Mouse (Mus musculus) kidney, adult 2 months (tissue): ENCODE data around the gene Ppan. TPM values are rescaled to one million over a fixed set of nuclear protein-coding genes. Genes with fewer than 3 reads are reported as not detected.

Source experiments
- DNase-seq: peaks from one replicate; pipeline ENCODE4 v3.0.0; 2021
- H3K27ac ChIP-seq: fragments of 200-500 bp; 2 replicates; pipeline ENCODE4 v1.5.1; 2012; ENCODE audit warnings: low read depth, low read length, control low read depth, inconsistent platforms; ENCODE audit not compliant: insufficient read depth
- H3K27me3 ChIP-seq: fragments of 200-500 bp; replicated peaks from 2 replicates; pipeline ENCODE4 v1.6.1; 2012; ENCODE audit warnings: mild to moderate bottlenecking, moderate library complexity, low read length, inconsistent platforms; ENCODE audit not compliant: control insufficient read depth, insufficient read depth
- H3K36me3 ChIP-seq: fragments of 200-500 bp; 2 replicates; pipeline ENCODE4 v1.6.1; 2012; ENCODE audit warnings: mild to moderate bottlenecking, moderate library complexity, low read length, inconsistent platforms; ENCODE audit not compliant: control insufficient read depth, insufficient read depth
- H3K4me1 ChIP-seq: fragments of 200-500 bp; 2 replicates; pipeline ENCODE4 v1.6.1; 2011; ENCODE audit warnings: low read length; ENCODE audit not compliant: control insufficient read depth, insufficient read depth
- H3K4me3 ChIP-seq: fragments of 200-500 bp; 2 replicates; pipeline ENCODE4 v1.5.1; 2011; ENCODE audit warnings: mild to moderate bottlenecking, low read depth, low read length, control low read depth; ENCODE audit not compliant: insufficient read depth
- CTCF ChIP-seq: fragments of 200-500 bp; conservative IDR thresholded peaks from 2 replicates; pipeline ENCODE4 v1.5.1; 2011; ENCODE audit warnings: low read depth, mild to moderate bottlenecking, control low read depth, low read length, moderate library complexity, mixed read lengths; ENCODE audit not compliant: insufficient read depth, insufficient read length
- POLR2A ChIP-seq: fragments of 200-500 bp; IDR thresholded peaks from one replicate; pipeline ENCODE4 v1.6.1; 2011; ENCODE audit warnings: low read depth, low read length, control low read depth
- WGBS: fragments of 180-500 bp; shearing (Covaris S2); methylation state at CpG from one replicate; pipeline ENCODE4 v1.1.7; 2018; 5-methylcytosine and 5-hydroxymethylcytosine counted together
- polyA plus RNA-seq: library from polyadenylated mRNA; depleted of rRNA; stranded (reverse); fragments of >200 nt; gene quantifications from 2 replicates; pipeline ENCODE4 v1.2.3, GENCODE M21; 2012

The Ppan gene
- polyA plus RNA-seq, 1 experiment = 28.3 TPM

DNA sequence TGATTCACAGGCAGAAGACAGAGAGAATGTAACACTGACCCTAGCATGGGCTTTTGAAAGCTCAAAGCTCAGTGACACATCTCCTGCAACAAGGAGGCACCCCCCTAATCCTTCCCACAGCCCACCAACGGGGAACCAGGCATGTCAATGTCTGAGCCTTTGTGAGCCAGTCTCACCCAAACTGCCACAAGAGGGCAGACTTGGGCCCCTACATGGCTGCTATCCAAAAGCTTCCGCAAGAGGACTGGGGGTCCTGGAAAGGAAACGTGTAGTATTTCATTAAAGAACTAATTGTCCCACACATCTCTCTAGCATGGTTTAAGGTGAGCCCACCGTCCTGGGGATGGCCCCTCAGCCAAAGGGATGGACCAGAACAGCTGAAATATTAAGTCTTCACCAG is 26.2 kb upstream of the Ppan start:
- Histone ChIP-seq H3K36me3 (no peaks in the 10 kb centered on the region), H3K4me3 (no peak overlapping the region), H3K27me3 (no peaks in the 10 kb centered on the region), H3K4me1 (no peaks in the 10 kb centered on the region), H3K27ac (no peak overlapping the region)
- TF ChIP-seq CTCF (peak; percentile 56), POLR2A (no peak)
- 7% methylated on average over 4 of the region's 4 CpGs for WGBS
- no peak for DNase-seq

DNA sequence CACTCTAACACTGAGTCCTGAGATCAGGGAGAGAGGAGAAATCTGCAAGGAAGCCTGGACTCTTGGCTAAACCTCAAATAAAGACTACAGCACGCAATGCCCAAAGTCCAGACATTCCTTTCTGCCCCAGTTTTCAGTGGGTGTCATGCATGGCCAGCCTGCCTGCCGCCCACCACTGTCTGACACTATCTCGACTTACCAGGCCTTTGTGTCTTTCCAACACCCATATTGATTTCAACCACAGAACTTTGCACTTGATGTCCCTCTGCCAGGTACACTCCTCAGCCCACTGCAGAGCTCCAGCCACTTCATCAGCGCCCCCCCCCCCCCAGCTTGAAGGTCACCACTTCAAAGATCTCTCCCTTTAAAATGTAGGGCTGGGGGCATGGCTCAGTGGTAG is 25.8 kb upstream of the Ppan start:
- TF ChIP-seq POLR2A (no peak), CTCF (no peak)
- H3K4me3 ChIP-seq = no peak overlapping the region
- H3K36me3 ChIP-seq = no peaks in the 10 kb centered on the region
- H3K27ac ChIP-seq = no peak overlapping the region
- no peak for DNase-seq
- H3K4me1 ChIP-seq = no peaks in the 10 kb centered on the region
- H3K27me3 ChIP-seq = no peaks in the 10 kb centered on the region
- 36% methylated on average over 4 of the region's 4 CpGs for WGBS

DNA sequence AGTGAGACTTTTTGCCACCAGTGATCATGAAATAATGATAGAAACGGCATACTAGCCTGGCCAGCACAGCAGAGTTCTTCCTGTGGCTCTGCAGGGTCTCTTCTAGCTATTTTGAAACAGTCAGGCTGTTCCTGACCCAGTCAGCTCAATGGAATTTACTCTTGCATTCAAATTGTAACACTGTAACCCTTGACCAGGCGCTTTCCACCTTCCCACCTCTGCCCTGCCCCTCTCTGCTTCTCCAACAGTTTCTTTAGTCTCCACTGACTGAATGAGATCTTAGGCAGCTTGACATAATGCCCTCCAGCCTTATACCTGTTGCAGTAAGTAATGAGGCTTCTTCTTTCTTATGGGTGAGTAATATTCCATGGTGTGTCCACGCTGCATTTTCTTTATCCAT is 21.1 kb upstream of the Ppan start:
- WGBS = 51% methylated on average over 3 of the region's 3 CpGs
- no peaks in the 10 kb centered on the region for H3K4me1 ChIP-seq
- no peak for DNase-seq
- TF ChIP-seq CTCF = no peak
- TF ChIP-seq POLR2A = no peak
- no peaks in the 10 kb centered on the region for H3K27me3 ChIP-seq
- H3K4me3 ChIP-seq = no peak overlapping the region
- no peak overlapping the region for H3K27ac ChIP-seq
- H3K36me3 ChIP-seq = no peaks in the 10 kb centered on the region

DNA sequence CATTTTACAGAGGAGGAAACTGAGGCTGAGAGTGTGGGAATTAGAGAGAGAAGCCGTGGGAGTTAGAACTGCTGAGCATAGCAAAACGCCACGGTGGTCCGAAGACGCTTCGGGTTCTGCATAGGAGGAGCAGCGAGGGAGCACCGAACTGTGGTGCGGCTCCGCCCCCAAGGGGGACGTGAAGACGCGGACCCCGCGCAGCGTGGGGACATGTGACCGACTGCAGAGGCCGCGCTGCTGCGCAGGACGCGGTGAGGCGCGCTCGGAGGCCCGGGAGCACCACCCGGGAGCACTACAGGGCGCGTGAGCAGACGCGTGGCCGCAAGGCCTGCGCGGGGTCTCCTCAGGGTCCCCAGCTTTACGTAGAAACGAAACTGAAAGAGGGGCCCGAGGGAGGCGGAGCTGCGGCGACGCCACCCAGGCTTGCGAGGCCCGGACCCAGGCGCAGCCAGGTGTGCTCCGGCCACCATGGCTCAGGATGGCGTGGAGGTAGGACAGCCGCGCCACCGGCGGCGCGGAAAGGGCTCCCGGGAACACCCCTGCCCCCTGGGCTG is 19.4 kb upstream of the Ppan start, which contains the start of gene A230050P20Rik:
A230050P20Rik (plus strand) TSS at position 195 of the 554 bp plus-strand sequence.
- H3K27me3 ChIP-seq = no peaks in the 10 kb centered on the region
- no peaks in the 10 kb centered on the region for H3K36me3 ChIP-seq
- peak; percentile 62 for DNase-seq
- TF ChIP-seq CTCF (no peak), POLR2A (no peak)
- H3K4me3 ChIP-seq = peak within 1 kb of the TSS; percentile 73
- no peaks in the 10 kb centered on the region for H3K4me1 ChIP-seq
- no peak within 1 kb of the TSS for H3K27ac ChIP-seq
- 5% methylated on average over 53 of the region's 53 CpGs for WGBS

DNA sequence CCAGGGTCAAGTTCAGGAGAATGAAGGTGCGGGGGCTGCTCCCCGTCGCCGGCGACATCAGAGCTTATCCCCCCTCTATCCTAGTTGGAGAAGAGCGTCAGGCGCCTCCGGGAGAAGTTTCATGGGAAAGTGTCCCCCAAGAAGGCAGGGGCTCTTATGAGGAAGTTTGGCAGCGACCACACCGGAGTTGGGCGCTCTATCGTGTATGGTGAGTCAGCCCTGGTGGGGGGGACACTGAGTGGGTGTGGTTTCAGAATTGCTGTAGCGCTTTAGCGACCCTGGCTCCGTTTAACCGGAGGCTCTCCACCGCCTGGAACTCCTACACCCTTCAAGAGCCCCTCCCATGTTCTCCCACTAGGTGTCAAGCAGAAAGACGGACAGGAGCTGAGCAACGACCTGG is 18.7 kb upstream of the Ppan start:
- no peaks in the 10 kb centered on the region for H3K36me3 ChIP-seq
- no peaks in the 10 kb centered on the region for H3K4me1 ChIP-seq
- DNase-seq = no peak
- peak overlapping the region; percentile 73 for H3K4me3 ChIP-seq
- no peaks in the 10 kb centered on the region for H3K27me3 ChIP-seq
- TF ChIP-seq CTCF (no peak), POLR2A (no peak)
- WGBS = 8% methylated on average over 19 of the region's 19 CpGs
- H3K27ac ChIP-seq = no peak overlapping the region

DNA sequence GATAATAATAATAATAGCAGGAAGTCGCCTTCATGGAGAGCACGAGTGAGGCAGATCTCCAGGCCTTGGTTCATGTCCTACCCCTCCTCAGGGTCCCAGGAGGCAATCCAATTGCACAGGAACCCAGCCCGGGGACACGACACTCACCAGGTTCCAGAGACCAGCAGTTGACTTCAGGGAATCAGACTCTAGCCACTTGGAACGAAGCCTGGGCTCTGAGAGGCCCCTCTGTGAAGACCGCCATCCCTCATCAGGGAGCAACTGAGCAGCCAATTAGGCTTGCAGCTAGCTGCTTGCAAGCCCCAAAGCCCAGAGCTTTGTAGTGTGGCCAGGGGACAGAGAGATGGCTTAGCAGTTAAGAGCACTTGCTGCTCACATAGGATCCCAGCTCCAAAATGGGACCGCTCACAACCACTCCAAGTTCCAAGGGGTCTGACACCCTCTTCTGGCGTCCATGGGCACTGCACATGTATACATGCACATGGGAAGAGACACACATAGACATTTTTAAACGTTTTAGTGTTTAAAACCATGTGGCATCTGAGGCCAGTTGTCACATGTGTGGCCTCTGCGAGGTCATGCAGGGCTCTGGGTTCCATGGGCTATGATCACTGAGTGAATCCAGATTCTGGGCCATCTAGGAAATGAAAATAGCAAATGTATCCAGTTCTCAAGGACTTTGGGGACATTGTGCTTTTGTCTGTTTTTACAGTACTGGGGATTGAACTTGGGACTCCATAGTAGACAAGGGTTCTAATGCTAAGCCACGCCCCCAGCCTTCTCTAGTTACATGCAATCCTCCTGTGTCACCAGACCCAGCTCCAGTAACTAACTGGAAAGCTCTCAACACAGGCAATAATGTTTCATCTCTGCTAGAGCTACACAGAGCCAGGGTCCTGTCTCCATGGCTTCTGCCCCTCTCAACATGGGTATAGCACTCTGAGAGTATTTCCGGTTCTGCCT is 17.5 kb upstream of the Ppan start:
- no peak overlapping the region for H3K27ac ChIP-seq
- WGBS = 86% methylated on average over 12 of the region's 12 CpGs
- no peak overlapping the region for H3K4me3 ChIP-seq
- no peaks in the 10 kb centered on the region for H3K36me3 ChIP-seq
- no peaks in the 10 kb centered on the region for H3K27me3 ChIP-seq
- TF ChIP-seq CTCF (peak; percentile 21; the same call in 1 of the 2 replicates), POLR2A (no peak)
- no peaks in the 10 kb centered on the region for H3K4me1 ChIP-seq
- no peak for DNase-seq

DNA sequence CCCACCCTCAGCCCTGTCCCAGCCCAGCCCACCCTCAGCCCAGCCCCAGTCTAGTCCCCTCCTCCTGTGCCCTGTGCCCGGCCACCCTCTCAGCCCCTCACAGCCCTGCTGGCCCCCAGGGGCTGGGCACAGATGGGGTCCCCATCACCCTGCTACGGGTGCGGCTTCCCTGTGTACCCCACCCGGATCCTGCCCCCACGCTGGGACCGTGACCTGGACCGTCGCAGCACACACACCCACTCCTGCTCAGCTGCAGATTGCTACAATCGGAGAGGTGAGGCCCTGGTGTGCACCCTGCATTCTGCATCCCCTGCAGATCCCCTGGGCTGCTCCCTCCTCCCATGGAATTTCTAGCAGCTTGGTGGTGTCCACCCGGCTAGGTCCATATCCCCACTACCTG is 15.0 kb upstream of the Ppan start:
- H3K27me3 ChIP-seq = no peaks in the 10 kb centered on the region
- WGBS = 90% methylated on average over 10 of the region's 10 CpGs
- DNase-seq = no peak
- H3K36me3 ChIP-seq = no peaks in the 10 kb centered on the region
- H3K27ac ChIP-seq = no peak overlapping the region
- H3K4me3 ChIP-seq = no peak overlapping the region
- TF ChIP-seq POLR2A = no peak
- no peak for TF ChIP-seq CTCF
- no peaks in the 10 kb centered on the region for H3K4me1 ChIP-seq
